Mouse (Mus musculus) liver, embryonic 15.5 days (tissue): ENCODE results near the gene Morn4. TPM values are rescaled to one million over a fixed set of nuclear protein-coding genes. Genes with fewer than 3 reads are reported as not detected.

Experiments
- polyA plus RNA-seq: library from polyadenylated mRNA; unstranded; fragments of >200 nt; fragmentation: Nextera tagmentation; extraction: Ambion mirVana; gene quantifications from 2 replicates; pipeline ENCODE4 v1.2.1, GENCODE M21; 2015

Morn4 gene
- polyA plus RNA-seq, 1 experiment from 2014 or later: 1.4 TPM

Other genes with a start within 250 kb of the Morn4 start
- gene Frat2, start 238.2 kb downstream of the Morn4 start, polyA plus RNA-seq: 4.4 and 4.5 TPM in 2 replicates
- gene Rrp12, start 190.2 kb downstream of the Morn4 start, polyA plus RNA-seq: 8.5 and 8.6 TPM in 2 replicates
- 267 and 322 TPM in 2 replicates for gene Pgam1, start 174.4 kb downstream of the Morn4 start, polyA plus RNA-seq
- gene Exosc1, start 152.9 kb downstream of the Morn4 start, polyA plus RNA-seq: 29.2 and 31.4 TPM in 2 replicates
- 33.7 and 39.6 TPM in 2 replicates for gene Zdhhc16, start 152.9 kb downstream of the Morn4 start, polyA plus RNA-seq
- gene Mms19, start 105.2 kb downstream of the Morn4 start, polyA plus RNA-seq: 10.1 and 10.3 TPM in 2 replicates
- 5.2 and 6.3 TPM in 2 replicates for gene Ubtd1, start 104.6 kb downstream of the Morn4 start, polyA plus RNA-seq
- gene Ankrd2, start 50.4 kb downstream of the Morn4 start, polyA plus RNA-seq: 0.17 and 0.21 TPM in 2 replicates
- gene Hoga1, start 40.7 kb downstream of the Morn4 start, polyA plus RNA-seq: 50.6 and 59.0 TPM in 2 replicates
- gene 4933411K16Rik, start 34.1 kb downstream of the Morn4 start, polyA plus RNA-seq: 0.22 and 0.26 TPM in 2 replicates
- gene Pi4k2a, start 4.1 kb upstream of the Morn4 start, polyA plus RNA-seq: 10.5 and 11.1 TPM in 2 replicates
- gene Avpi1, start 42.7 kb upstream of the Morn4 start, polyA plus RNA-seq: 19.9 and 25.0 TPM in 2 replicates
- 3.2 and 4.7 TPM in 2 replicates for gene Marveld1, start 61.0 kb upstream of the Morn4 start, polyA plus RNA-seq
- 8.8 and 10.1 TPM in 2 replicates for gene Zfyve27, start 77.6 kb upstream of the Morn4 start, polyA plus RNA-seq
- 0.12 TPM in 1 of 2 replicates, not detected in the other for gene Sfrp5, start 115.9 kb upstream of the Morn4 start, polyA plus RNA-seq
- 0.05 TPM in 1 of 2 replicates, not detected in the other for gene Golga7b, start 161.2 kb upstream of the Morn4 start, polyA plus RNA-seq